Mouse (Mus musculus): ENCODE results near the gene Entpd6. TPM values are rescaled to one million over a fixed set of nuclear protein-coding genes. Genes with fewer than 3 reads are reported as not detected.

Gene Entpd6
- total RNA-seq, 1 experiment from 2014 or later, result 20.9 TPM

Other genes with a start within 250 kb of the Entpd6 start
- gene Cst7, start 178.6 kb upstream of the Entpd6 start, total RNA-seq (2017), result 51.6 to 155 TPM (median 65.2 TPM) in 3 replicates
- 47.1 to 62.5 TPM (median 55.9 TPM) in 3 replicates for gene Apmap, start 140.5 kb upstream of the Entpd6 start, total RNA-seq (2017)
- gene Acss1, start 80.5 kb upstream of the Entpd6 start, total RNA-seq (2017), result 69.1 to 92.7 TPM (median 70.9 TPM) in 3 replicates
- not detected in 3 replicates for gene Vsx1, start 59.7 kb upstream of the Entpd6 start, total RNA-seq (2017)
- gene Pygb, start 37.7 kb downstream of the Entpd6 start, total RNA-seq (2017), result 25.0 to 54.2 TPM (median 37.5 TPM) in 3 replicates
- gene Abhd12, start 155.7 kb downstream of the Entpd6 start, total RNA-seq (2017), result 237 to 505 TPM (median 368 TPM) in 3 replicates
- gene Gins1, start 156.4 kb downstream of the Entpd6 start, total RNA-seq (2017), result 10.4 to 13.1 TPM (median 13.0 TPM) in 3 replicates